Mouse (Mus musculus) intestine, embryonic 14.5 days (tissue): ENCODE results near the gene Nipsnap1. TPM values are rescaled to one million over a fixed set of nuclear protein-coding genes. Genes with fewer than 3 reads are reported as not detected.

Experiments used
- ATAC-seq: fragments of 200-750 bp; cut with Nextera tagmentation; replicated peaks from 2 replicates; pipeline ENCODE4 v1.8.0; 2017; ENCODE audit warnings: low read depth, moderate number of reproducible peaks, moderate TSS enrichment, moderate library complexity; ENCODE audit not compliant: low FRiP score, low TSS enrichment
- DNase-seq: peaks from one replicate; pipeline ENCODE4 v3.0.0-alpha.2; 2018; ENCODE audit warnings: low spot score
- H3K27ac ChIP-seq: fragments of 300-500 bp; sonication (generic); 2 replicates; pipeline ENCODE4 v1.5.1; 2014; ENCODE audit warnings: low read depth, mild to moderate bottlenecking, control low read depth
- H3K27me3 ChIP-seq: fragments of 300-500 bp; sonication (generic); replicated peaks from 2 replicates; pipeline ENCODE4 v1.6.1; 2014; ENCODE audit warnings: low read length, control low read depth; ENCODE audit not compliant: control insufficient read depth, insufficient read depth
- H3K36me3 ChIP-seq: fragments of 300-500 bp; sonication (generic); 2 replicates; pipeline ENCODE4 v1.6.1; 2014; ENCODE audit warnings: low read length, control low read depth; ENCODE audit not compliant: control insufficient read depth, insufficient read depth
- H3K4me1 ChIP-seq: fragments of 300-500 bp; sonication (generic); replicated peaks from 2 replicates; pipeline ENCODE4 v1.6.1; 2014; ENCODE audit warnings: low read length, control low read depth, mixed read lengths; ENCODE audit not compliant: control insufficient read depth, insufficient read depth
- H3K4me2 ChIP-seq: fragments of 300-500 bp; sonication (generic); 2 replicates; pipeline ENCODE4 v1.6.1; 2014; ENCODE audit warnings: low read length
- H3K4me3 ChIP-seq: fragments of 300-500 bp; sonication (generic); 2 replicates; pipeline ENCODE4 v1.5.1; 2014; ENCODE audit warnings: low read depth, low read length, control low read depth, mixed read lengths
- H3K9ac ChIP-seq: fragments of 300-500 bp; sonication (generic); 2 replicates; pipeline ENCODE4 v1.6.1; 2014; ENCODE audit warnings: mild to moderate bottlenecking, low read length
- H3K9me3 ChIP-seq: fragments of 300-500 bp; sonication (generic); 2 replicates; pipeline ENCODE4 v1.6.1; 2016; ENCODE audit warnings: low read length, control low read depth; ENCODE audit not compliant: control insufficient read depth
- WGBS: fragments of 180-500 bp; shearing (Covaris S2); extraction: QIAGEN DNeasy Blood & Tissue Kit; methylation state at CpG from one replicate; pipeline ENCODE4 v1.1.7; 2014; 5-methylcytosine and 5-hydroxymethylcytosine counted together
- polyA plus RNA-seq: library from polyadenylated mRNA; unstranded; fragments of >200 nt; fragmentation: Nextera tagmentation; extraction: Ambion mirVana; gene quantifications from 2 replicates; pipeline ENCODE4 v1.2.1, GENCODE M21; 2014

Nipsnap1 gene
- polyA plus RNA-seq, 1 experiment from 2014 or later = 85.3 TPM

DNA sequence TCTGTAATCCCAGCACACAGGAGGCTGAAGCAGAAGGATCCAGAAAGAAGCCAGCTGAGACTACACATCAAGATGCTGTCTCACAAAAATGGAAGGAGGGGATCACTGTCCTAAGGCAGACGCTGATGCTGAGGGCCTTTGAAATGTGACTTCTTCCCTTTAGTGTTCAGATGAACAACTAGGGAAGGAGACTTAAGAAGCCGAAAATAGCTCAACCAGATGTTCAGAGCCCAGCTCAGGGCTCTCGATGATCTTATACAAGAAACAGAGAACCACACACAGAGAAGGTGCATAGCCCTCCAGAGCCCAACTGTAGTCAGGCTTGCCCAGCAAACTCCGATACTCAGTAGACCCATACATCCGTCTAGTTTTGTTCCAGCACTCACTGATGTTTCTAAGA lies 36.4 kb upstream of the Nipsnap1 start:
- WGBS = 72% methylated on average over 5 of the region's 5 CpGs
- no peaks in the 10 kb centered on the region for H3K27me3 ChIP-seq
- H3K4me1 ChIP-seq = no peaks in the 10 kb centered on the region
- no peaks in the 10 kb centered on the region for H3K9me3 ChIP-seq
- DNase-seq (no peak), ATAC-seq (no peak)
- H3K4me3 ChIP-seq = no peak overlapping the region
- H3K9ac ChIP-seq = no peak overlapping the region
- H3K27ac ChIP-seq = no peak overlapping the region
- no peaks in the 10 kb centered on the region for H3K36me3 ChIP-seq
- no peak overlapping the region for H3K4me2 ChIP-seq

- Histone ChIP-seq H3K4me2 (no peak overlapping the region), H3K27ac (no peak overlapping the region), H3K4me1 (no peaks in the 10 kb centered on the region), H3K9ac (no peak overlapping the region), H3K27me3 (no peaks in the 10 kb centered on the region), H3K9me3 (no peaks in the 10 kb centered on the region), H3K36me3 (no peaks in the 10 kb centered on the region), H3K4me3 (no peak overlapping the region)
- DNase-seq (no peak), ATAC-seq (no peak)
- WGBS = 93% methylated on average over 1 of the region's 1 CpGs
Measured at GRCm38 (mm10) chr11:4838235-4838634, 35.5 kb upstream of the Nipsnap1 start.

- no peak for DNase-seq
- ATAC-seq = no peak
- Histone ChIP-seq H3K27ac (no peak overlapping the region), H3K4me3 (no peak overlapping the region), H3K9me3 (no peaks in the 10 kb centered on the region), H3K4me2 (no peak overlapping the region), H3K9ac (no peak overlapping the region), H3K27me3 (no peaks in the 10 kb centered on the region), H3K4me1 (no peaks in the 10 kb centered on the region), H3K36me3 (no peaks in the 10 kb centered on the region)
- 84% methylated on average over 3 of the region's 3 CpGs for WGBS
Measured at GRCm38 (mm10) chr11:4840942-4841526, 32.7 kb upstream of the Nipsnap1 start.

DNA sequence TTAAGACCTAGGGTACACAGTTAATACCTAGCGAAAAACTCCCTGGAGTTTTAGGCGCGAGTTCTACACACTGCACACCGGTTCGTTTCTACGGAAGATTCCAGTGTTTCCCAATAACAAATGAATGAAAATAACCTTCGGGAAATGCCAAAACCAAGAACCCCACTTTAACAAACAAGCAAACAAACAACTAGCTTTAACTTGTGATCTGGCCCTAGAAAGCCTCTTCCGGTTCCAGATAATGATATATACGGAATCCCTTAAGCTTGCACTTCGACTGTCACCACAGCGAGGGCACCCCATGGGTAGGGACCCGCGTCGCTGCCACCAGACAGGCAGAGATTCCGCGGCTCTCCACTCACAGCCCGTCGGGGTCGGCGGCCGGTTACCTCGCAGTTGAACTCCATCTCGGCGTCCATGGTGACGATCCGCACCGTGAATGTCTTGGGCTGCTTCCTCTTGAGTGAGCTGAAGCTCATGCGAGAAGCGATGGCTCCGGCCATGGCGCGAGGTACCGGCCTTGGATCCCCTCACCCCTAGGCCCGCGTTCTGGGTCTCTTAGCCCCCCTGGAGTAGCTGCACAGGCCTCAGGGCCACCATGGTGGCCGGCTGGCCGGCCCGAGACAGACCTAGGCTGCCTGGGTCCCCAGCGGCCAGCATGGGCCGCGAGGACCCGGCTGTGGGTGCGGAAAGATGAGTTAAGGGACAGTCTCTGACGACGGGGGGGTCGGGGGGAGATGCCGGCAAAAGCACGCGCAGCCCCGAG lies 25.1 kb upstream of the Nipsnap1 start:
- no peaks in the 10 kb centered on the region for H3K36me3 ChIP-seq
- peak overlapping the region; percentile 66 for H3K4me2 ChIP-seq
- H3K27me3 ChIP-seq = no peaks in the 10 kb centered on the region
- H3K9me3 ChIP-seq = no peaks in the 10 kb centered on the region
- H3K27ac ChIP-seq = peak overlapping the region; percentile 66
- peak; percentile 59 for ATAC-seq
- peaks cover 11% of the 10 kb centered on the region; the same call in 1 of the 2 replicates for H3K4me1 ChIP-seq
- H3K4me3 ChIP-seq = peak overlapping the region; percentile 88
- under 1% methylated on average over 50 of the region's 50 CpGs for WGBS
- peak overlapping the region; percentile 81 for H3K9ac ChIP-seq
- peak; percentile 79 for DNase-seq

GRCm38 (mm10) chr11:4849258-4849943 lies 24.4 kb upstream of the Nipsnap1 start, which contains the start of gene Nf2:
Nf2 (minus strand) TSS chr11:4849536.
- Histone ChIP-seq H3K9ac (peak within 1 kb of the TSS; percentile 81), H3K27me3 (no peaks in the 10 kb centered on the region), H3K4me1 (peaks cover 11% of the 10 kb centered on the region; the same call in 1 of the 2 replicates), H3K36me3 (no peaks in the 10 kb centered on the region), H3K27ac (peak within 1 kb of the TSS; percentile 66), H3K4me3 (peak within 1 kb of the TSS; percentile 88), H3K9me3 (no peaks in the 10 kb centered on the region), H3K4me2 (peak within 1 kb of the TSS; percentile 66)
- DNase-seq (peak; percentile 93), ATAC-seq (peak; percentile 100)
- under 1% methylated on average over 58 of the region's 60 CpGs for WGBS

DNA sequence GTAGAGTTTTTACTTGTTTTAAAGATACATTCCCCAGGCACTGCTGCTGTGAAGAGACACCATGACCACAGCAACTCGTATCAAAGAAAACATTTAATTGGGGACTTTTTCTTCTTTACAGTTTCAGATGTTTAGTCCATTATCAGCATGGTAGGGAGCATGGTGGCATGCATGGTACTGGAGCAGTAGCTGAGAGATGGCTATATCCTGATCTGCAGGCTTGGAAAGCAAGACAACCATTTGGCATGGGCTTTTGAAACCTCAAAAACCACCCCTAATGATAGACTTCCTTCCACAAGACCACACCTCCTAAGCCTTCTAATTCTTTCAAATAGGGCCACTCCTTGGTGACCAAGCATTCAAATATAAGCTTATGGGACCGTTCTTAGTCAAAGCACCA lies 23.3 kb upstream of the Nipsnap1 start:
- Histone ChIP-seq H3K4me3 (0 out of 2 replicates have a peak overlapping the region, but pooled peaks have one; percentile 88), H3K27me3 (no peaks in the 10 kb centered on the region), H3K4me1 (peaks cover 11% of the 10 kb centered on the region; the same call in 1 of the 2 replicates), H3K9me3 (no peaks in the 10 kb centered on the region), H3K4me2 (peak overlapping the region; percentile 63; the same call in 1 of the 2 replicates), H3K36me3 (no peaks in the 10 kb centered on the region), H3K9ac (no peak overlapping the region), H3K27ac (no peak overlapping the region)
- WGBS = 94% methylated on average over 2 of the region's 2 CpGs
- ATAC-seq = no peak
- no peak for DNase-seq

- Histone ChIP-seq H3K27ac (no peak overlapping the region), H3K36me3 (no peaks in the 10 kb centered on the region), H3K9ac (no peak overlapping the region), H3K9me3 (no peaks in the 10 kb centered on the region), H3K4me1 (0 out of 2 replicates have a peak, but pooled peaks cover 1% of the 10 kb centered on the region), H3K27me3 (no peaks in the 10 kb centered on the region), H3K4me2 (no peak overlapping the region), H3K4me3 (no peak overlapping the region)
- DNase-seq = no peak
- ATAC-seq = no peak
Measured at GRCm38 (mm10) chr11:4853021-4853420, 20.7 kb upstream of the Nipsnap1 start.

- H3K9ac ChIP-seq = no peak overlapping the region
- no peaks in the 10 kb centered on the region for H3K9me3 ChIP-seq
- no peak for ATAC-seq
- no peak for DNase-seq
- WGBS = 97% methylated on average over 5 of the region's 5 CpGs
- H3K4me3 ChIP-seq = no peak overlapping the region
- no peaks in the 10 kb centered on the region for H3K4me1 ChIP-seq
- H3K27ac ChIP-seq = no peak overlapping the region
- no peaks in the 10 kb centered on the region for H3K27me3 ChIP-seq
- no peak overlapping the region for H3K4me2 ChIP-seq
- H3K36me3 ChIP-seq = no peaks in the 10 kb centered on the region
Measured at GRCm38 (mm10) chr11:4854181-4854580, 19.6 kb upstream of the Nipsnap1 start.
